Mouse (Mus musculus) cerebellum, adult 8-10 months (tissue): ENCODE measurements around the gene Olfr582.

Experiments used
- DNase-seq: peaks from one replicate; pipeline ENCODE4 v3.0.0; 2022

Gene Olfr582

GRCm38 (mm10) chr7:103037724-103038123, at the start of gene Olfr582:
TSS of gene Olfr582 (plus strand) at chr7:103038024.
- no peak for DNase-seq

GRCm38 (mm10) chr7:102989224-102989623, 48.6 kb upstream of the Olfr582 start, which contains the start of gene Olfr578:
TSS of gene Olfr578 (minus strand) at chr7:102989324.
- no peak for DNase-seq

GRCm38 (mm10) chr7:103051000-103051399, 13.2 kb downstream of the Olfr582 start, which contains the start of gene Olfr583:
TSS of gene Olfr583 (plus strand) at chr7:103051300.
- no peak for DNase-seq

- DNase-seq, result no peak
These were observed 43.8 kb downstream of the Olfr582 start, which contains the start of gene Olfr584 for GRCm38 (mm10) chr7:103081585-103081984. TSS of gene Olfr584 (plus strand) at chr7:103081885.
